Mouse (Mus musculus): ENCODE data around the gene Eya2.

Gene Eya2

GRCm38 (mm10) chr2:165653001-165653921 is 58.4 kb downstream of the Eya2 start:
- no peak for DNase-seq

- DNase-seq = no peak
These were observed 59.3 kb downstream of the Eya2 start for GRCm38 (mm10) chr2:165654151-165654550.

DNA sequence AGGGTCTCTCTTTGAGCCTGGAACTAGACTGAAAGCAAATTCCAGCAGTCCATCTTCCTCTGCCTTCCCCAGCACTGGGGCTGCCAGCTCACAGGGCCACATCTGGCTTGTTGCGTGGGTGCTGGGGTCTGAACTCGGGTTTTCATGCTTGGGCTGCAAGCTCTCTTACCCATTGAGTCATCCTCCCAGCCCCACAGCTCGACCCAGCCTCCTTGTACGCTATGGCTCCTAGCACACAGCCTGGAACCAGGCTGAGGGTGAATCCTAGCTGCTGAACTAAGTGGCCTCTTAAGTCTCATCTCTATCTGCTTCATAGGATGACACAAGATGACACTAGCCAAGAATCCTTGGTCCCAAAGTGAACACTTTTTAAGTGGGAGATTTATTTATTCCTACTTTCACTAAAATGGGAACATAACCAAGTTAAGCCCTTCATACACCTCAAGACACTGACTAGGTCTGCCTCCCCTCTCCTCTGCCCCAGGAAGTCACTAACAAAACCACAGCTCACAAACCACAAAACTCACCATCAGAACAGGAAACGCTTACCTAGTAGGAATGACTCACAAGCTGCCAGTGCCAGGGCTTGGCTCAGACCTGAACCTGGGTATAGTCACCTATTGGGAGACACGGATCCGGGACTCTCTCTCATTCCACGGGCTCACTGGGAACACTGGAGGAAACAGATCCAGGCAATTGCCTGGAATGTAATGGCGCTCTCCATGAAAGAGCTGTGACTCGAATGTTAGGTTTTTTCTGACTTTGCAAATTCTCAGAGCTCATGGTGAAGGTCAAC is 60.1 kb downstream of the Eya2 start:
- peak; percentile 44 for DNase-seq

- no peak for DNase-seq
These were observed 61.7 kb downstream of the Eya2 start for GRCm38 (mm10) chr2:165656541-165656940.

DNA sequence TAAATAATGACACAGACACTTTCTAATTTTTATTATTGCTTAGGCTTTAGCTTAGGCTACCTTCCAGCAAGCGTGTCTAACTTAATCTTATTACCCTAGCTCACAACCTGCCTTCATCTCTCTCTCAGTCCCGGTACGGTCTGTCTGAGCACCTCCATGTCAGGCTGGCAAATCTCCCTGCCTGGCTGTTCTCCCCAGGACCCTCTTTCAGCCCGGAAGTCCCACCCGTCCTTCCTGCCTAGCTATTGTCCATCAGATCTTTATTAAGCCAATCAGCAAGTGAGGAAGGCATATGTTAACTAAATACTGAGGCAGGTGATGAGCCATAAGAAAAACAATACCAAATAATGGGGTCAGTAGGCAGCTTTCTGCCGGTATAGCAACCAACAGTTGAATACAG is 62.1 kb downstream of the Eya2 start:
- no peak for DNase-seq

- no peak for DNase-seq
These were observed 64.7 kb downstream of the Eya2 start for GRCm38 (mm10) chr2:165659552-165659951.

- DNase-seq = no peak
These were observed 68.4 kb downstream of the Eya2 start for GRCm38 (mm10) chr2:165663266-165663665.

DNA sequence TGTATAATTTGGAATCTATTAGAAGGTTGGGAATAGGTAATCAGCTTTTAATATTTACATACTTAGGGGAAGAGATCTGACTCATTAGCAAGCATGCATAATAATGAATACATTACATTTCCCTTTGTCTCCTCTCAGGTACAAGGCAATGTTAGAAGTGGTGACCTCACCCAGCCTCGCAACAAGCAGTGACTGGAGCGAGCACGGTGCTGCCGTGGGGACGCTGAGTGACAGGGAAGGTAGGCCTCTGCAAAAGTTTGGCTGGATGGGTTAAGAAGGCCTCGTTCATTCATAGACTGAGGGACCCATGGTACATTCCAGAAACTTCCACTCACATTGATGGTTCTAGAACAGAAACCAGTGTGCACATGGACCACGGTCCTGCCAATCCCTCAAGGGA is 69.8 kb downstream of the Eya2 start:
- DNase-seq = no peak

GRCm38 (mm10) chr2:165665176-165665575 is 70.3 kb downstream of the Eya2 start:
- no peak for DNase-seq

DNA sequence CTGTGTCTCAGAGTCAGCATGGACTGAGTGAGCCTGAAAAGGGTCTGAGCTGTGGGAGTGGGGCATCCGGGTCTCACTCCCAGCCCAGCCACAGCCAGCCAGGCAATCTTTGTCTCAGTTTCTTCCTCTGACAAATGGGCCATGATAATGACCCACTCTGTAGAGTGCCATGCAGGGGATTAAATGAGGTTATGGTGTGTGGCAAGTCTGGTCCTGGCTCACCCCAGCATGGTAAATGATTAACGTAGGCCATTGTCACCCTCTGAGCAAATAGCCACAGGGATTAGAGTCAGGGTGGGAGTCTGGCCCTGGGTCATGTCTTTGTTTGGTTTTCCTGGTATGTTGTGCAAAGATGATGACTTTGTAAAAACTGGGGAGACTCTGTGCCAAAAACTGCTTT is 72.3 kb downstream of the Eya2 start:
- DNase-seq = no peak

- DNase-seq = no peak
These were observed 87.9 kb downstream of the Eya2 start for GRCm38 (mm10) chr2:165682719-165683118.

- DNase-seq = no peak
These were observed 92.7 kb downstream of the Eya2 start for GRCm38 (mm10) chr2:165687516-165687915.

- DNase-seq = no peak
These were observed 94.1 kb downstream of the Eya2 start for GRCm38 (mm10) chr2:165688896-165689295.

GRCm38 (mm10) chr2:165691016-165691415 is 96.2 kb downstream of the Eya2 start:
- no peak for DNase-seq

GRCm38 (mm10) chr2:165692944-165693660 is 98.3 kb downstream of the Eya2 start:
- DNase-seq = peak; percentile 58

DNA sequence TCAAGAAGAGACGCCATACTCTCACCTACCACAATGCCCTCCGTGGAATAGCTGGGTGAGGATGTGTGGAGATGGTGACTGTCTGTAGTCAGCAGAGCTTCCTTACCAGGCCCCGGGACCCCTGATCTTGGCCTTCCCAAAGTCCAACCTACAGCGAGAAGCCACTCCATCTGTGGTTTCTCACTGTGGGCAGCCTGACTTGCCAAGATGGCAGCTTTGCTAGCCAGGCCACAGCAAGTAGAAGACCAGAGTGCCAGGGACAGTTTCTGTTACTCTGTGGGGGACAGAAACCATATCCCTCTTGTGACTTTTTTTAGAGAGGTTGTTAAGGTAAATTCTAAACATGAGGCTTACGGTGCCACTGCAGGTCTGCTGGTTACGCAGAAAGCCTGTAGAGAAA is 99.9 kb downstream of the Eya2 start:
- DNase-seq = no peak

DNA sequence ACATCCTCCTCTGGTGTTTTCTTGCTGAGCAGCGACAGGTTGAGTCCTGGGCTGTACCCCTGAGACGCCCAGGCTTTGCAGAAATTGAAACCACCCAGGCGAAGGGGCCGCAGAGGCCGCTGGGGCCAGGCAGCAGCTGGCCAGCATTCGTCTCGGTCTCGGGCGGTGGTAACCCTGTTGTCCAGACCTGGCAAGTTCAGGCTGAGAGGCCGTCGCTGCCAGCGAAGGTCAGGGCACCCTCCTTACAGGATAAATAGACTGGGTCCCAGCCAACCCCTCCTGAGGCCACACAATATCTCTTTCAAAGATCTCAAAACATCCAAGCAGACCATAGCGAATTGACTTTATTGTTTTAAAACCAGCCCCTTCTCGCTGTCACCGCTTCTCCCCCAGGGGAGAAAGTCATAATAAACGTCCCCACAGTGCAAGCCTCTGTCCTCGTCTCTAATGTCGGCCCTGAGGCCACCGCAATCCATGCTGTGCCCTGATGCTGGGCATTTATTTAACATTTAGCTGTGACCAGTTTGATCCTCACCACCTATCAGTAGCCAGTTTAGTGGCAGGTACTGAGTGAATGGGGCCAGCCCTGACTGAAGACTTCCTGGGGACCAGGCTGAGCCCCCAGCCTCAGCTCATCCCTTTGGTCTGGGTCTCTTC is 105.5 kb downstream of the Eya2 start:
- no peak for DNase-seq

DNA sequence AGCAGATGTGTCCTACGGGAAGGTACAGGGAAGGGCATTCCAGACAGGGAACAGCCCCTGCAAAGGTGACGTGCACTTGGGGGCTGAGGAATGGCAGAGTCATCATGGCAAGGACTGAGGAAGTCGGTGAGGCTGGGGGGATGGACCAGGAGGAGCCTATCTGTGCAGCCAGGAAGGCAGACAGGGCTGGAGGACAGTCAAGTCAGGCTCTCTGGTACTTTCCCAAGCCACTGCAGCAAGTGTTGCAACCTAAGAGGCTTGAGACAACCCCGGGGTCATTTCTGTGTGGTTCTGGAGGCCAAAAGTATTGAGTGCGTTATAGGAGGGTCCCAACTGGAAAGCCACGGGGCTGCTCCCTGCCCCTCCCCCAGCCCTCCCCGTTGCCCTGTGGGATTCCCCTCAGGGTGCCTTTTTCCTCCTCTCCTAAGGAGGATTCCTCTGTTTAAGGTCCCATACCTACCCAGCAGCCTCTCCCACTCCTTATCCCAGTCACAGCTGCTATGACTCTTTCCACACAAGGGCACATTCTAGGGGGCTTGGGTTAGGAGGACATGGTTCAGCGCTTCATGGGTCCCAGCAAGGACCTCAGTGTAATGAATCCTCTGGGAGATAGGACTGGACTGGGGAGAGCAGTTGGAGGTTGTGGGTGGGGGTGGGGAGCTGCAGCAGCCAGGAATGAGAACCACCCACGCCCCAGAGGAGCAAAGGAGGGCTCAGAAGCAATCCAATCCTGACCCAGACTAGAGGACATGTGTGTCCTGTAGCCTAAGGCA is 108.4 kb downstream of the Eya2 start:
- DNase-seq = no peak

DNA sequence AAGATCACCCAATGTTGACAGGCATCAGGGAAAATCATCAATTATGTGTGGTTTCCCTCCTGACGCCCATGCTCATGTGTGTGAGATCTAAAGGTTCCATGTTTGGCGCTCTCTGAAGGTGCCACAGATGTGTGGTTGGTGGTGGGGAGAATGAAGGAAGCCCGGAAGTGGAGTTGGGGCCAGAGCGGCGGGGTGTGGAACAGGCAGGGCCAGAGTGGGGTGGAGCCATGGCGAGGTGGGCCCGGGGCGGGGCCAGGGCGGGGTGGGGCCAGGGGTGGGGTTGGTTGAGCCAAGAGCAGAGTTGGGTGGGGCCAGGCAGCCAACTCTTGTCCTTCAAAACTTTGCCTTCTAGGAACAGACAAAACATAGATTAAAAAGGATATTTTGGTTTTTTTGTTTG is 113.4 kb downstream of the Eya2 start:
- no peak for DNase-seq

- no peak for DNase-seq
These were observed 121.9 kb downstream of the Eya2 start for GRCm38 (mm10) chr2:165716688-165717087.

- no peak for DNase-seq
These were observed 122.6 kb downstream of the Eya2 start for GRCm38 (mm10) chr2:165717182-165718176.
